Mouse (Mus musculus): Measurements from ENCODE around the gene Adcy1. TPM values are rescaled to one million over a fixed set of nuclear protein-coding genes. Genes with fewer than 3 reads are reported as not detected.
A peak's percentile ranks its signal among the peaks of the same experiment; 100 is the strongest.

Adcy1 gene
- total RNA-seq, 4 experiments from 2014 or later: 1.4 to 3.2 (median 2.0) TPM

DNA sequence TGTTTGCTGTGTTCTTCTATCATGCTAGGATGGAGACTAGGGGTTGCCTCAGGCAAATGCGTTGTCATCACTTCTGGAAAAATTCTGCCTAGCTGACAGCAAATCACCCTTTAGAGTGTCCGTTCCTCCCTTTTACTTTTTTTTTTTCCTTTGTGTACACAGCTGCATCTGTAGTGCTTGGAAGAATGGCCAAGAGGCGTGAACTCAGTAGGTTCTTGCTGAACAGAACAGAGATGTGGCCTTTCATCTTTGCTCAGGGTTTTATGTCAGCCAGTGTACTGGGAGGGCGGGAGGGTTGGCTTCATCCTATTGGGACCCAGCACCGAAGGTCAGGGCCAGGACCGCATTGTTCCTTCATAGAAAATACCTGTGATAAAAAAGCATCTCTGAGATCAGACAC is 72.0 kb downstream of the Adcy1 start:
- DNase-seq (ENCODE audit: low spot score): no peak

DNA sequence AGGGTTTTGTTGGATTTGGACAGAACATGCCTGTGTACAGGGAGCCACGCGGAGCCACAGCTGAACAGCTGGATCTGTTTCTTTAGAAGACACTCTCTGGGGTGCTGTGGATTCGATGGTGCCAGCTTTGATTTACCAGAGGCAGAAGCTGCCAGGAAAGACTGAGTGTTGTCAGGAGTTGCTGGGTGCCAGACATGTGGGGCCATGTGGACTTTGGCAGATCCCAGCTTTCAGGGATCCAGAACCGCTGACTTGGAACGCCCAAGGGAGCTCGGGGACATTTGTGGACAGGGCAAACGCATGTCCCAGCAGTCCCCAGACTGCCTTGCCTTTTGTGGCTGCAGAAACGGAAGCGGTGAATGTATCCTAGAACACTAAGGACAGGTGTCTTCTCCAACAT is 72.5 kb downstream of the Adcy1 start:
- DNase-seq (ENCODE audit: low spot score): peak; percentile 25

DNA sequence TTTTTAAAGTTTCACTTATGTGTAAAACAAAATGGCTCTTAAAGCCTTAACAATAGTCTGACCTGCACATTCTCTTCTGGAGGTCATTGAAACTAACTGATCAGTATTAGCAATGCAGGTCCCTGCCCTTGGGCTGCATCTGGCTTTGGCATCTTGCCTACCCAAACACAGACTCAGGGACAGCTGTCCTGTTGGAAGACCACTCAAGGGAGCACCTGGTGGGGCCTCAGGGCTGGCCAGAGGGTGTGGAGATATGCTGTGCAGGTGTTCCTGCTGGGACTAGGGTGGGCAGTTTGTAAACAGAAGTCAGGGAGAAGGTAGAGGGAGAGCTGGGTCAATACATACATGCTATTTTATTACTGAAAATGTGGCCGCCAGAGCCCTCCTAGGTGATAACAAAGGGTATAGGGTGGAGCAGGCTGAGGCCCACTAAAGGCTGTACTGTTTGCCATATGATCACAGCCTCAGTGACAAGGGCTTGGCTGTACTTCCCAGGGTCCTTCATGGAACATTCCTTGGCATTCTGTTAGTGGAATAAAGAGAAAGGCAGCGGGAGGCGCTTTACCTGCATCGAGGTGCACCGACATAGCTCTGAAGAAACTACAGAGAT is 73.1 kb downstream of the Adcy1 start:
- DNase-seq (ENCODE audit: low spot score): no peak

DNA sequence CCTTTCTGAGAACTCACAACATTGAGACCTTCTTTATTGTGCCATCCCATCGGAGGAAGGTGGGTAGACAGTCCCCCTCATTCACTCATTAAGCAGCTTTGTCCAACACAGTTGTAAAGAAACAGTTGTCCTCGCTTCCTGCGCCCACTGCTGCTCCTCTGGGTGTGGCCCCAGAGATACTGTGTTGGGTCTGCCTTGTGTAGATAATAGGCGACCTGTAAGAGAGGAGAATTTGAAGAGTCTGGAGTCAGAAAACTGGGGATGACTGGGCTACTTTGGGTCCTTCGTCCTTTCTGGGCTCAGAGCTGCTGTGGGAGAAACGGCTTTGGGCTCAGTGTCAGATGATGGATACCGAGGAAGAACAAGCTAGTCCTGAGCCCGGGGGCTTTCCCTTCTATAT is 75.1 kb downstream of the Adcy1 start:
- DNase-seq (ENCODE audit: low spot score): no peak

DNA sequence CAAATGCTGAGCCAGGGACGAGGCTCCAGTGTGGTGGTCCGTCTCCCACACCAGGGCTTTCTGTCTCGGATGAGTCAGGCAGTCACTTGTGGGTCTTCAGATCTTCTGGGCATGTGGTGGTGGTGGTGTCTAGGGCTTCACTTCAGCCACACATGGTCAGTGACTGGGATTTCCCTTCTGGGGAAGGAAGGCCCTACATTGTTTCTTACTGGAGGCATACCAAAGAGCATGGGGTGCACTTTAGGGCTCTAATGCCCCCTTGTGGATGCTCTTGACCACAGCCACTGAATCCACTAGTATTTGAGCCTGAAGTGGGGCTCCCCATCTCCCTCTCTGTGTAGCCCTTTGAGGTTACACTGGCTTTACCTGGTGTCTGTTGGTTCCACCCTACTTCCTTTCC is 77.2 kb downstream of the Adcy1 start:
- DNase-seq (ENCODE audit: low spot score): peak; percentile 10

DNA sequence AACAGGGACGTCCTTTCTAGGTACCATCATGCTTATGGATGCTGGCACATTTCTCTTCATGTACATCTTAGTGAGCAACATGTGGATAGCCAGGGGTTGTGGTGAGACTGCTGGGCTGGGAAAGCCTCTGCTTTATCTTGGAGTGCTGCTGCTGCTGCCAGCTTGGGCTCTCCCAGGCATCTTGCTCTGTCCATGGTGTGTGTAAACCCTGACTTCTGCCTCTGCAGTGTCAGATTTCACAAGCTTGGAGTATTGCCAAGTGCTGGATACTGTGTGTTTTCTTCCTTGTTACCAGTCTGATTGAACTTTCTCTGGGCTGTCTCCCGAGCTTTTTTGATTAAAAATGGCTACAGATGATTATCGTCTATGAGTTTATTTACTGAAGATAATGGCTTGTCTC is 79.4 kb downstream of the Adcy1 start:
- peak; percentile 4 for DNase-seq (ENCODE audit: low spot score)

DNA sequence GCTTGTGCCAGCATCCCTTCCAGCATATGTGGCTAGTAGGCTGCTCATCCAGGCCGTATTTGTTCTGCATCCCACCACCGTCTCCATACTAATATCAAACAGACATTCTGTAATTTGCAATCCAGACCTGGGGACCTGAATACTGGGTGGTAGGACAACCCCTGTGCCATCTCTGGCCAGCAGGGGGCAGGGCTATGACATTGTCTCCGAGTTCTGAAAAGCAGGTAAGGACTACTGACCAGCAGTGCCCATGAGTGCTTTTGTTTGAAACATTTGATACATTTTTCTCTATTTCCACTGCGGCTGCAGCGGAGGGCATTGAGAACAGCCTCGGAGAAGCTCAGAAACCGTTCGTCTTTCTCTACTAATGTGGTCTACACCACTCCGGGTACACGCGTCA is 81.1 kb downstream of the Adcy1 start:
- DNase-seq (ENCODE audit: low spot score): no peak

DNA sequence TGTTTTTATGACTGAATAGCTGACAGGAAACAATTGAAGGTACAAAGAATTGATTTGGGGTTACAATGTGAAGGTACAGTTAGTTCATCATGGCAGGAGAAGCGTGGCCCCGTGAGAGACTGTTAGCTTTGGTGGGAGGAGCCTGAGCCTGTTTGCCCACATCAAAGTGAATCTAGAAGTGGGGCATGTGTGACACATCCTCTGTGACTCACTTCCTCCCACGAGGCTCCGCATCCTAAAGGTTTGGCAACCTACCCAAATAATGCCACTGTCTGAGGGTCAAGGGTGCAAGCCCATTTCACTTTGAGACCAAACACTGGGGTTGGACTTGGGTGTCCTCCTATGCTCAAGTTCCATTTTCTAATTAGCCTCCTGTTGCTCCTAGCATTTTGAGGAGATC is 81.9 kb downstream of the Adcy1 start:
- no peak for DNase-seq (ENCODE audit: low spot score)

DNA sequence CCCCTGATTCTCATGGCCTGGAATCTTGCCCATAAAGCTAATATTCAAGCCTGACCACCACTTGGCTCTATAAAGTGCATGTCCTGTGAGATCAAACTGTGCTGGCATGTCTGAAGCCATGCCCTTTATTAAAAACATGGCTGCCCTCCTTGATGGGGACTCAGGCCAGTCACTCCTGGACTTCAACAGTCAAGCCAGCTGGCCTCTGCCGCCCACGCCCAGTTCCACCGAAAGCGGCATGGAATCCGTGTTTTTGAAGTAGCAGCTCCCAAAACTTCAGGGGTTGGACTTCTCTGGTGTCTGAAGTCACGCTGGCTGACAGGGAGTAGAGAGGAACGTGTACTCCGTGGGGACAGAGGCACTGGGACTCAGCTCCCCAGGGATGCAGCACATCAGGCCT is 84.2 kb downstream of the Adcy1 start:
- no peak for DNase-seq (ENCODE audit: low spot score)

DNA sequence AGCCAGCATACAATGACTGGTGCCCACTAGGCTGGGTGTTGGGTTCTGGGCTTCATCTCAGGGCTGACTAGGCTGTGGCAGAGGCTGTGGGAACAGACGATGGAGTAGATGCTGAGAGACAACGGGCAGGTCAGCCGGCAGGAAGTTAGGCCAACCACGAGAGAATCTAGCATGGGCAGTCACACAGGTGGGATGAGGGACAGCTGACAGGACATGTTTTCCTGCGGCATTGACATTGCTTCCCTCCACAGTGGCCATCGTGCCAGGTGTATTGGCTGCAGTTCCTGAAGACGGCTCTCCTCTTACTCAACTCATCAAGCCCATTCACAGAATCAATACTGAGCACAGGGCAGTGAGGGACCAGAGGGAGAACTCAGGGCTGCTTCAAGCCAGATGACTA is 84.7 kb downstream of the Adcy1 start:
- no peak for DNase-seq (ENCODE audit: low spot score)

DNA sequence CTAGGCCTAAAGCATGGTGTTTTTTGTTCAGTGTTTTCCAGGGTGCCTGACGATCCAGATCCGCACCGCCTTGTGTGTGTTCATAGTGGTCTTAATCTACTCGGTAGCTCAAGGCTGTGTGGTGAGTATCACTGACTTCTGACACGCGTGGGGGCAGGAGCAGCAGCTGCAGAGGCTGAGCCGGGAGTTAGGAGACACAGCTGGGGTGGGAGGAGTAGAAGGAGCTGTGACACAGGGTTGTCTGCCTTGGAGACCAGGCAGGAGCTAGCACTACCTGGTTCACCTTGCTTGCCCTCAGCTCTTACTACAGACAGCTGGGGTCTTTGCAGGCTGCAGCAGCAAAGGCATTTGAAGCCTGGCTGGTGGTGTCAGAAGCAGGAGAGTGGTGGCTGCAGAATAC is 86.2 kb downstream of the Adcy1 start:
- no peak for DNase-seq (ENCODE audit: low spot score)

DNA sequence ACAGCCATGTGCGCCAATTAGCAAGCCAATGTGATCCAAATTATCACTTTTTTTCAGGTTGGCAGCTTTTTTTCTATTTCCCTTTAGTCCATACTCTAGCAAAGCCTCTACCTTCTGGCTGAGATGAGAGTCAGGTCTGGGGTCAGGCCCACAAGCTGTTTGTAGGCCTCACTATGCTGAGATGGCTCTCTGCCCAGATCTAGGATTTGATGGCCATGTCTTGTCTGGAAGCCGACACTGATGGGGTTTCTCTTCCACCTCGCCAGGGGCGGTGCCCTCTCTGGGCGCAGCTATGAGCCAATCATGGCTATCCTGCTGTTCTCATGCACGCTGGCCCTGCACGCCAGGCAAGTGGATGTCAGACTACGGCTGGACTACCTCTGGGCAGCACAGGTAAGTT is 87.2 kb downstream of the Adcy1 start:
- no peak for DNase-seq (ENCODE audit: low spot score)

DNA sequence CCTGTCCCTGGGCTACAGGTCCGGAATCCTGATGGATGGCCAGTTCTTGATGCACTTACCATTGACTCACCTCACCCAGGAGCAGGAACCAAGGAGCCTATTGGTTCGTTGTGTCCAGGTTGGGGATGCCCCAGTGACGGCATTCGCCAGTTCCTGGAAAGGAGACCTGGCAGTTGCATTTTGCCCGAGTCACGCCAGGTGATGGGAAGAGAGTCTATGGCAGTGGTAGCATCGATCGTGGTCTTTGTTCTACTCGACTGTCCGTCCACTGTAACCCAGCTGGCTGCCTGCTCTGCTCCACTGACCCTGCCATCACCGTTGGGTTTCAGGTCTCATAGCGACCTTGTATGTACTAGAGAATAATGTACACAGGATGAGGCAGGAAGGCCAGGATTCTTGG is 89.1 kb downstream of the Adcy1 start:
- DNase-seq (ENCODE audit: low spot score): no peak

DNA sequence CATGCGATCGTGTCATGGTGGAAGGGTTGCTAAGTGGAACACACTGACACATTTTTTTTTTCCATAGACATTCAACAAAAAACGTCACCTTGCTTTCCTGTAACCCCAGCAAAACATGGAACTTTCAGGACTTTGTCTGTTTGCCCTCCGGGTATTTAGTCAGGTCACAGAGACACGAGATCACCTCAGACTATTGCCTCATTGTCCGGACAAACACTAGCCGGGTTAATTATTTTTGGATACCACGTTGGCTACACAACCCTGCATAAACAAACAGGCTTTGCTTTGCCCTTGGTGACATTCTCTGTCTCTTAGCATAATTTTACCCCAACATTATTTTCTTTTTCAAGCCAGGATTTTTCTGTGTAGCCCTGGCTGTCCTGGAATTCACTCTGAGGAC is 89.8 kb downstream of the Adcy1 start:
- no peak for DNase-seq (ENCODE audit: low spot score)

DNA sequence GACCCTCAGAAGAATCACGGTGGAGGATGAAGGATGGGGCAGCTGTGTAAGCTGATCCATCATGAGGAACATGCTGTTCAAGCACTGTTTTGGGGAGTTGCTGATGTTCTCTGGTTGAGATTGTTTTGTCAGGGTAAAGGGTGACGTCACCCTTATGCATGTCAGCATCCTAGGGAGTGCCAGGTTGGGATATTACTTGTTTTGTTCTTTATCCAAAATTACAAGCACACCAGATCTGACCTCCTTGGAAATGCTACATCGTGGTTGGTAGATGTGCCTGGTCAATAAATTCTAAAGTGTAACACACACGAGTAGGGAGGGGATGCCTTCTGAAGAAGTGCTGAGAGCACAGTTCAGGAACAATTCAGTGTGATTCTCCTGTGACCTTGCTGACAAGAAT is 93.1 kb downstream of the Adcy1 start:
- DNase-seq (ENCODE audit: low spot score): no peak

DNA sequence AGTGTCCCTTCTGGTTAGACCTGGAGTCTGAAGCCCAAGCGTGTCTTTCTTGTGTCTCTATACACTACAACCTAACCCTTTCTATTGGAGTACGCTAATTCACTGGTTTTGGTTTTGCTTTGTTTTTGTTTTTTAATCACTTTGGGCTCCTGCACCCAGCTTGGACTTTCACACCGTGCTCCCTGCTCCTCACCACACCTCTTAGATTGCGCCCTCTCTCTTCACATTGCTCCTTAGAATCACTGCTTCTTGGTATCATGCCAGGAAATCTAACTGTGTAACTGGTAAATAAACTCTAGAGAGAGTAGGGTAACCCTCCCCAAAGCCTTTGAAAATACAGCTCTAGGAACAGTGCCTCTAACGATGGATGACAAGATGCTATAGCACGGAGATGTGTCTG is 94.9 kb downstream of the Adcy1 start:
- no peak for DNase-seq (ENCODE audit: low spot score)

DNA sequence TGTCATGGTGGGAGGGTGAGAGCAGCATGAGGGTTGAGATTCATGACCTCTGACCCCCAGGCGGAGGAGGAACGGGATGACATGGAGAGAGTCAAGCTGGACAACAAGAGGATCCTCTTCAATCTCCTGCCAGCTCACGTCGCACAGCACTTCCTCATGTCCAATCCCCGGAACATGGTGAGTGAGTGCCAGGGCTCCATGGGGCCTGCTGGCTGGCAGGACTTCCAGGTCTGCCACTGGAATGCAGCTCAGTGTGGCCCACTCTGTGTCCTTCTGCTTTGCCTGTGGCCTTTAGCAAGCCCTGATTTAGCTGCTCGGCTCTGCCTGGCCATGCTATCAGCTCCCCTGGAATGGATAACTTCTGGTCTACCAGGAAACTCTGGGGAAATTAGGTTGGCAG is 96.9 kb downstream of the Adcy1 start:
- no peak for DNase-seq (ENCODE audit: low spot score)

DNA sequence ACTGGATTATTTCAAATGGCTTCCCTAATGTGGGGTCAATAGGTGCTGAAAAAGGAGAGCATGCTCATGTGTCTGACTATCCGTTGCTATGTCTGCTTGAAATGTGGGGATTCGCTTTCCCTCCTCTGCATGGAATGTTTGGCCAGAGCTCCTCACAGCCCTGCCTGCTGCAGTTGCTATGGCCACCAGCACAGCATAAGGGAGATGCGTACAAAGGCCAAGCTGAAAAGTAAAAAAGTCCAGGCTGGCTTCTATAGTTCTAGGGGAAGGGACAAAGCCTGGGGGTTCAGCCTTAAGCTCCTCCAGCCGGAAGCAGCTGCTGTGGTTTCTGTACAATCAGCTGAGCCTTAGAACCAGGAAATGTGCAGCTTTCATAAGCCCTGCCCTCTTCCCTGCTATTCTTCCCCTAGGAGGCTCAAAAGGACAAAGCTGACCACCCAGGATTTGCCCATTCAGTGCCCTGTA is 97.4 kb downstream of the Adcy1 start:
- DNase-seq (ENCODE audit: low spot score): no peak

DNA sequence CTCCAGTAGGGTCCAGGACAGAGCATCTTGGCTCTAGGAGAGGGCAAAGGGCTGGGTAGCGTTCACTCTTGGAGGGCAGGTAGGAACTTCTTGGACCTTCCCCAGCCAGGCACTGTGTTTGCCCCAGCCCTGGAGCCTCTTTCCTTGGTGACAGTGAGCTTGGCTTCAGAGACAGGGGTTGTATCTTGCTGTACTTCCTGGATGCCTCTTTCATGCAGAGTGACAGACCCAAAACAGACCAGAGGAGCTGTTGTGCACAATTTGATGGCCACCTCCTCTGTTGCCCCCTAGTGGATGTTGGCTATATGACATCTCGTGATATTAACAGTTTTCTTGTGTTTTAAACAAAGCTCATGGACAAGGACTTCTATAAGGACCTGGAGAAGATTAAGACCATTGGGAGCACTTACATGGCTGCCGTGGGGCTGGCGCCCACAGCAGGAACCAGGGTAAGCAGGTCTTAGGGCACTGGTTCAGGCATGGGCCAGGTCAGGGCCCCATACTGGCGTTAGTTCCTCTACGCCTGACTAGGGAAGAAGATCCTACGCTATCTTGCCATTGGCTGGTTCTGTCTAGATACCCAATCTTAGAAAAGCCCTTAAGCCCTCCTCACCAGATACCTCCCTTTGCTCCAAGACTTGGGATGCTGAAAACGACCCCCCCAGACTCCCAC is 98.3 kb downstream of the Adcy1 start:
- DNase-seq (ENCODE audit: low spot score): peak; percentile 3

DNA sequence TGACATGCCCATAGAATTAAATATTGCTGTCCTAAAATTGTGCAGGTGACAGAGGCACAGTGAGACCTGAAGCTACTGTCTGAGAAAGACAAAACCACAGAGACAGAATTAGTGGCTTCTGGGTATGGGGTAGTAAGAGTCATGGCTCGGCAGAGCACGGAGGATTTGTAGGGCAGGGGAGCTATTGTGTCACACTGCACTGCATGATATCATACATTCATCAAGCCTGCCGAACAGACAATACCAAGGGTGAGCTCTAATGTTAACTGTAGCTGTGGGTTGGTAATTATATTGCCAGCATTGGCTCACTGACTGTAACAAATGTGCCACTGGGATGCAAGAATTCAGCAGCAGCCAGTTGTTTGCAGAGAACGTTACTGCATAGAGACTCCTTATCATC is 101.1 kb downstream of the Adcy1 start:
- DNase-seq (ENCODE audit: low spot score): no peak

DNA sequence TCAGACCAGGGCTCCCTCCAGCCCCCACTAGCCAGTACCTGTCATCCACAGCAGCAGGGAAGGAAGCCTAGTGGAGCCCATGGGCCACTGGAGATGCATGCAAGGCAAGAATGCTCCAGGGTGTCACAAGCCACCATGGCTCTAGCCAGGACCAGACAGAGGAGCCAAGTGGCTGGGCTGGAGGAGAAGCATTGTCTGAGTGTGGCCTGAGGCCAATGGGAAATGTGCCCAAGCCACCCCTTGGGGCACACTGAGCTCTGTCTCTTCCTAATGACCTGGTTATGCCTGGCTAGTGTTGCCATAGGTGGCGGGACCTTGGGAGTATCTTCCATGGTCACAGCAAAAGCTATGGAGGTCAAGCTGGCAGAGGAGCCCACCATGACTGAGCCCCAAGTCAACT is 106.4 kb downstream of the Adcy1 start:
- DNase-seq (ENCODE audit: low spot score): no peak

DNA sequence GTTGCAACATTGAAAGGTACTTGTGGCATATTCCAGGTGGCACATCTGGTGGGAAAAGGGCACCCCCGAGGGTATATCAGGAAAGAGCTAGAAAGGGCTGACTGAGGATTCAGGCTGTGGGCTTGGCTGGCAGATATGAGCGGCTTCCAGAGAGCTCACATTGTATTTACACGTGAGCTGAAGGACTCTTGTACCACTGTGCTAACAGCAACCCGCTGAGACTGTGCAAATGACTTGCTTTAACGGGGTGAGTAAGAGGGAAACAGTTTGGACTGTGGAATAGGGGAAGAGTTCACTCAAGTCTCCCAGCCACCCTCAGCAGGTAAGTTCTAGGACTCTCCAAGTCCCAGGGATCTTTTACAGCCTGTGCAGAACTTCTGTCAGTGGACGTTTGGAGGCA is 110.4 kb downstream of the Adcy1 start:
- no peak for DNase-seq (ENCODE audit: low spot score)

DNA sequence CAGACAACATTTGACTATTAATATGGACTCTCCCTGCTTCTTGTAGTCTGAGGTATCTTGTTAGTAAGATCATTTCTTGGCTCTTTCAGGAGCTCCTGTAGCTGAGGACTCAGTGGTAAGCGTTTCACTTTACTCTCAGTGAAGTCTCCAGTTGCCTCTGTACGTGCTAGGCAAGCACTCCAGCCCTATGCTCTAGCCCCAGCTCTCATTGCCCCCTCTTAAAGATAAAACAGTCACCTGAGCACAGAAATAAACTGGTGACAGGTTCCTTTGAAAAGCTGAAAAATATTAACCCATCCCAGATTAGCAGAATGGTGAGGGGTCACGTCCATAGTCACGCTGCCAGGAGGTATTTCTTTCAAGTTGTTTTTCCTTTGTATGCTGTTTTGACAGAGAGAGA is 115.4 kb downstream of the Adcy1 start:
- no peak for DNase-seq (ENCODE audit: low spot score)

DNA sequence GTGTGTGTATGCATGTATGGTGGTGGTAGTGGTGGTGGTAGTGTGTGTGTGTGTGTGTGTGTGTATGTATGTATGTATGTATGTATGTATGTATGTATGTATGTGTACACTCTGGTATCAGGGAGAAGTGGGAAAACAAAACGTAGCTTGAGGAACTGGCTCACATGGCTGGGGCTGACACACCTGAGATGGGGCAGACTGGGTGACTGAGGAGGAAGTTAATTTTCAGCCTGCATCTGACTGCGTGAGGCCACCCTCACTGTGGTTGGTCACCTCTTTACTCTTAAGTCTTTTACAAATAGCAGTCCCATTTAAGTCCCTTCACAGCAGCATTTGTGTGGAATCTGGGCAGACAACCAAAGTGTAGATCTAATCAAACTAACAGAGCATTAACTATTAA is 116.0 kb downstream of the Adcy1 start:
- DNase-seq (ENCODE audit: low spot score): no peak
